Comparison of ENCODE assay signal across 22 mouse cellular contexts in the genomic region with DNA sequence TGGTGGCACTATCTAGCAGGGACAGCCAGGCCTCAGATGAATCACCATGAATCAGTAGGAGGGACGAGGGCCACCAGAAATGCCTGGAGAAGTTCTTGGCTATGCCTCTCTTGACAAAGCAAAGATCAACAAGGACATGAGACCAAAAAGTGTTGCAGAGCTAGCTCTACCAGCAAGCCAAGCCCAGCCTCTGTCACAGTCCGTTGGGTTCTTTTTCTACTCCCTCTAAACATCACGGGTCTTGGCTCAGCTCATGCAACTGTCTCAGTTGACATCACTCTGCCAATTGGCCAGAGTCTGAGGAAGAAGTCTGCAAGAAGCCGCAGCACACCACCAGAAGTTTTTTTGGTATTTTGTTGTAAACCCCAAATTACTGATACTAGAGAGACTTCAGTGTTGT. TPM values are rescaled to one million over a fixed set of nuclear protein-coding genes. Genes with fewer than 3 reads are reported as not detected.
DNase-seq lines count a peak whose midpoint lies in the region; ATAC-seq and TF ChIP-seq lines count a peak whose summit lies in the region.
"Had no signal": no experiment of that assay in that cellular context is flagged by ENCODE, and none has a peak within 500 bp of the region (broad histone marks: within the 10 kb centered on the region; RNA-seq: fewer than 3 reads in every experiment).

No protein-coding gene starts in this region.

- intact Hi-C loops in gastrocnemius, adult 2 months (cut with DNase I), result no loop called here

- ATAC-seq in kidney, embryonic 15.5 days (replicated peaks; ENCODE audit: low FRiP score), result peak; percentile 63; the same call in 1 of the 2 replicates
- ATAC-seq in forebrain, embryonic 16.5 days, result no peak
- ATAC-seq: forebrain, embryonic 14.5 days had no signal

- no peak overlapping the region for H3K9ac ChIP-seq in kidney, embryonic 15.5 days
- no peak overlapping the region for H3K9ac ChIP-seq in forebrain, embryonic 16.5 days (replicated peaks; ENCODE audit: low read depth, low read length)
- H3K9ac ChIP-seq: heart, embryonic 12.5 days; lung, embryonic 14.5 days had no signal

- H3K4me1 ChIP-seq in kidney, embryonic 15.5 days, result peaks cover 12% of the 10 kb centered on the region; the same call in 1 of the 2 replicates
- H3K4me1 ChIP-seq in forebrain, embryonic 16.5 days (replicated peaks; ENCODE audit: control insufficient read depth, insufficient read depth, low read length), result no peaks in the 10 kb centered on the region
- H3K4me1 ChIP-seq: heart, embryonic 12.5 days had no signal

- 36% methylated on average over 4 of the region's 4 CpGs for WGBS in kidney, embryonic 15.5 days
- WGBS in forebrain, embryonic 16.5 days, result 67% methylated on average over 4 of the region's 4 CpGs

- no peak for TF ChIP-seq CTCF in gastrocnemius, adult 2 months (IDR thresholded peaks at IDR 0.05)

- H3K36me3 ChIP-seq in kidney, embryonic 15.5 days, result no peaks in the 10 kb centered on the region
- no peaks in the 10 kb centered on the region for H3K36me3 ChIP-seq in forebrain, embryonic 16.5 days (ENCODE audit: control insufficient read depth, insufficient read depth)
- H3K36me3 ChIP-seq: heart, embryonic 12.5 days had no signal

- no peak overlapping the region for H3K4me3 ChIP-seq in gastrocnemius, adult 2 months
- H3K4me3 ChIP-seq in kidney, embryonic 15.5 days (replicated peaks), result no peak overlapping the region
- H3K4me3 ChIP-seq in forebrain, embryonic 16.5 days (replicated peaks; ENCODE audit: low read length), result no peak overlapping the region
- H3K4me3 ChIP-seq: heart, embryonic 12.5 days had no signal

- no peak overlapping the region for H3K4me2 ChIP-seq in kidney, embryonic 15.5 days
- no peak overlapping the region for H3K4me2 ChIP-seq in forebrain, embryonic 16.5 days (ENCODE audit: low read length)
- H3K4me2 ChIP-seq: heart, embryonic 12.5 days; liver, embryonic 11.5 days; lung, embryonic 14.5 days had no signal

- H3K27me3 ChIP-seq in kidney, embryonic 15.5 days, result no peaks in the 10 kb centered on the region
- H3K27me3 ChIP-seq in forebrain, embryonic 16.5 days (replicated peaks; ENCODE audit: control insufficient read depth, insufficient read depth, low read length), result no peaks in the 10 kb centered on the region

- no peaks in the 10 kb centered on the region for H3K9me3 ChIP-seq in kidney, embryonic 15.5 days (replicated peaks)
- no peaks in the 10 kb centered on the region for H3K9me3 ChIP-seq in forebrain, embryonic 16.5 days (ENCODE audit: control insufficient read depth, low read length)
- H3K9me3 ChIP-seq: heart, embryonic 12.5 days had no signal

- DNase-seq in gastrocnemius, adult 2 months, result peak; percentile 41
- no peak for DNase-seq in gastrocnemius, postnatal 25 days
- DNase-seq in ovary, postnatal 14 days (ENCODE audit: low spot score), result peak; percentile 18
- no peak for DNase-seq in ovary, postnatal 10 days (ENCODE audit: low spot score)
- peak; percentile 34 for DNase-seq in skeletal muscle tissue, adult 2 months (ENCODE audit: low read depth, low spot score)
- DNase-seq in layer of hippocampus, adult 9-11 months, result no peak
- DNase-seq: cerebellum, adult 11-12 months; cerebellum, postnatal 25 days; layer of hippocampus, postnatal 36 days; left cerebral cortex, postnatal 4 days; lung, embryonic 14.5 days; thymus, postnatal 14 days had no signal

- no peak overlapping the region for H3K27ac ChIP-seq in gastrocnemius, adult 2 months
- H3K27ac ChIP-seq in kidney, embryonic 15.5 days, result peak overlapping the region; percentile 60
- H3K27ac ChIP-seq in forebrain, embryonic 16.5 days (ENCODE audit: low read length), result no peak overlapping the region

RNA-seq across cellular contexts. Expression of a gene that starts 4.6 kb away (rescaled TPM):
- not detected for total RNA-seq in gastrocnemius, adult 2 months (2021)
- not detected for total RNA-seq in gastrocnemius, postnatal 25 days (2021)
- 5.0 and 5.3 TPM in 2 replicates for polyA plus RNA-seq in kidney, embryonic 15.5 days (2015; fragmentation: Nextera tagmentation; extraction: Ambion mirVana)
- polyA plus RNA-seq in forebrain, embryonic 16.5 days (2015; fragmentation: Nextera tagmentation; extraction: Ambion mirVana), result not detected in 2 replicates
- total RNA-seq: gastrocnemius, postnatal 4 days; hematopoietic stem cell, adult 5-6 weeks; layer of hippocampus, postnatal 36 days; left cerebral cortex, postnatal 4 days; megakaryocyte-erythroid progenitor cell, adult 5-6 weeks; midbrain, postnatal 0 days had no signal
- polyA plus RNA-seq: forebrain, embryonic 14.5 days; heart, embryonic 12.5 days; lung, embryonic 14.5 days; midbrain, postnatal 0 days; neural tube, embryonic 11.5 days had no signal

RNA-seq across cellular contexts. Expression of a gene that starts 19.4 kb away (rescaled TPM):
- not detected for total RNA-seq in gastrocnemius, adult 2 months (2021)
- not detected for total RNA-seq in gastrocnemius, postnatal 25 days (2021)
- polyA plus RNA-seq in kidney, embryonic 15.5 days (2015; fragmentation: Nextera tagmentation; extraction: Ambion mirVana), result 0.77 and 1.1 TPM in 2 replicates
- polyA plus RNA-seq in forebrain, embryonic 16.5 days (2015; fragmentation: Nextera tagmentation; extraction: Ambion mirVana), result not detected in 2 replicates
- total RNA-seq: gastrocnemius, postnatal 4 days; hematopoietic stem cell, adult 5-6 weeks; layer of hippocampus, postnatal 36 days; left cerebral cortex, postnatal 4 days; midbrain, postnatal 0 days had no signal
- polyA plus RNA-seq: forebrain, embryonic 14.5 days; midbrain, postnatal 0 days had no signal

RNA-seq across cellular contexts. Expression of a gene that starts 21.4 kb away (rescaled TPM):
- total RNA-seq in gastrocnemius, adult 2 months (2021), result 10 to 100 TPM in 1 of 2 experiments, 1 to 10 TPM in 1; 6.9 to 15.0 TPM
- 10 to 100 TPM; 12.8 to 15.9 TPM for total RNA-seq in gastrocnemius, postnatal 25 days (2021)
- polyA plus RNA-seq in kidney, embryonic 15.5 days (2015; fragmentation: Nextera tagmentation; extraction: Ambion mirVana), result 76.5 and 91.4 TPM in 2 replicates
- polyA plus RNA-seq in forebrain, embryonic 16.5 days (2015; fragmentation: Nextera tagmentation; extraction: Ambion mirVana), result 186 and 223 TPM in 2 replicates

Comparison
In these comparisons a context has a peak if more than half of its experiments do, and no peak if none do; other contexts are left out.
1. DNase-seq: peak in gastrocnemius, adult 2 months (single experiment), ovary, postnatal 14 days (single experiment) and skeletal muscle tissue, adult 2 months (single experiment); none in gastrocnemius, postnatal 25 days (single experiment), ovary, postnatal 10 days (single experiment) and layer of hippocampus, adult 9-11 months (single experiment).